Mouse (Mus musculus) heart, postnatal 14 days (tissue): ENCODE results near the gene Axdnd1. TPM values are rescaled to one million over a fixed set of nuclear protein-coding genes. Genes with fewer than 3 reads are reported as not detected.
"Not testable (repeated sequence)": the region's sequence is repeated elsewhere in the genome, so short reads cannot be mapped to it uniquely, and the experiment has no call there.

ENCODE experiments used
- DNase-seq, 2 experiments: peaks; one replicate each; pipeline ENCODE4 v3.0.0; 2021 to 2022
- intact Hi-C: fragments of 180-260 bp; cut with DNase I; formaldehyde crosslinking; loops from one replicate; pipeline ENCODE4 v1.15.1; 2025
- total RNA-seq, 2 experiments: library from RNA; stranded (reverse); gene quantifications; 2 replicates each; pipeline ENCODE4 v1.2.3; 2021

Gene Axdnd1
- total RNA-seq, 2 experiments from 2014 or later: 0.61 TPM; not detected in 1

DNA sequence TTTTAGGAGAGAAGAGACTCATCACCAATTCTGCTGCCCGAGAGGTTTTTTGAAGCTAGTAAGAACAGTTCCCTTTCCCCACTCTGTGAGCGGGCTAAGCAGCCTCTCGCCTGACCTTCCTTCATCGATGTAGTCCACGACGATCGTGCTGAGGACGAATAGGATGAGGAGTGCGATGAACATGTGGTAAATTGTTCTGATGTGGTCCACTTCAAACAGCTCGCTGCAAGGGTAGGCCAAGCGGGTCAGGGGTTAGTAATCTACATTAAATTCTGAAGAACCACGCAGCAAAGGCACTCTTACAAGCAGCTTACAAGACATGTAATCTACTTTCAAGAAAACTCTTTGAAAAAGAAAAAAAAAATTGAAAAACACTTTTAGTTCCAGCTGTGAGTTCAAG, 21.3 kb upstream of the Axdnd1 start:
- intact Hi-C loops: no loop called here
- DNase-seq: no peak

DNA sequence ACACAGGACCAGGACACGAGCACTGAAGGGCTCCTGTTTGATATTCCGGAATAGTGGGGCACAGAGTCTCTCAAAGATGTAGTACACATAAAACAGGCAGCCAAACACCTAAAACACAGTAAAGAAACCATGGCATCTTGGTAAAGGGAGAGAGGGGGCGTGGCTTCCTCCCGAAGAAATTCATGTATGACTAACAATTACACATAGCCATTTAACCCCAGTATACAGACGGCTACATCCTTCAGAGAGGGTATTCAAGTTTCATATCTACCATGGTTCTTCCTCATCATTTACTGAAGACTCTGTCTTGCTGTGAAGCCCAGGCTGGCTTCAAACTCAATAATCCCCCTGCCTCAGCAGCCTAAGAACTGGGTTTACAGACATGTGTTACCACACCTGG, 16.8 kb upstream of the Axdnd1 start:
- DNase-seq: no peak

DNA sequence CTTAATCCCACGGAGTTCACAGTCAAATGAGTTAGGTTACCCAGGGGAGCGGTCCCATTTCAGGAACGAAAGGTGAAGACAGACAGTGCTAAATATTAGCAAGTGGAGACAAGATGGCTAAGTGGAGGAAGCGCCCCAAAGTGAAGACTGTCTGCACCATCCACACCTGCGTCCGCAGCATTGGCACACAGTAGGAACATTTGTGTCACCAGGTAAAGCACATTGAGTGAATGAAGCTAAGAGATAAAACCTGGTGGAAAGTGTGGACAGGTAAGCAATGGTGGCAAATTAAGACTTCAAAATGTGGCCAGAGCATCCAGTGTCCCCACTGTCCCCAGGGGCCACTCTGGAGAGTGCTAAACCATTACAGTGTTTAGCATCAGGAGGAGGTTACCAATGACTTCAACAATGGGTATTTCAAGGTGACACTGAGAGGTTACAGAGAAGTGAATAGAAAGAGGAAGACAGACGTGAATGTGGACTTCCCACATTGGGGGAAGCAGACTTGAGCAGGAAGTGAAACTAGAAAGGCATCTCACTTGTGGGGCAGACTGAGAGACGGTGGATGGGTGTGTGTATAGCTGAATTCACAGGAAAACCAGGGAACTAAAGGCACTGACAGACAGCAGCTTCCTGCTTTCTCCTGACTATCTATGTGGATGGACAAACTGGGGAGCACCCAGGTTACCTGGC, 16.2 kb upstream of the Axdnd1 start:
- intact Hi-C loops: no loop called here
- no peak for DNase-seq

More for the DNA sequence above, 16.8 kb upstream of the Axdnd1 start:
- intact Hi-C loops: no loop called here

DNA sequence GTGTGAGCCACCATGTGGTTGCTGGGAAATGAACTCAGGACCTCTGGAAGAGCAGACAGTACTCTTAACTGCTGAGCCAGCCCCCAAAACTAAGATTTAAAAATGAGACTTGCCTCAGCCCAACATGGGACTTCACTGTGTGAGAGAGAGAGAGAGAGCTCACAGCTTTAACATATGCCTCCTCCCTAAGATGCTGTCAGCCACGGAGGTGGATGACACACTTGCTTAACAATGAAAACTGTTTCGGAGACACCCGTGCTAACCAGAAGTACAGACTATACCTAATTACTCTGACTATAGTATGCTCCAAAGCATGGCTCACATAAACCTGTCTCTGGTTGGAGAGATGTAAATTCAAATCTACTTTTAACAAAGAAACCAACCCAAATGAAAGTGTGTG, 12.5 kb upstream of the Axdnd1 start:
- no peak for DNase-seq
- intact Hi-C loops: no loop called here

DNA sequence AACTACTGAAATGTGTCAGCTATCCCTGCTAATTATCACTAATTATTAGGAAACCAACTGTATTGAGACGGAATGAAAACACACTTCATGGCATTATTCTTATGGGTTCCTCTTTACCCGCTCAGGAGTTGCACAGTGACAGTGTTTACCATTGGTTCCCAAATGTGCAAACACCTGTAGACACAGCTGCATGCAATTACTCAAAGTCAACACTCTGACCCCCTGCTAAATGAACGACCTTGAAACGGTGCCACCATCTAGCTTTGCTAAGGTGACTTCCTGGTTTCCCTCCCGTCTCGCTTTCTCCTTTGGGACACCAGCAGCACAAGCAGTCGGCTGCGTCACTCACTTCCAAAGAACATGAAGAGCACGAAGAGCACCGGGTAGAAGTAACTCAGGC, 11.5 kb upstream of the Axdnd1 start:
- DNase-seq: no peak
- intact Hi-C loops: no loop called here

DNA sequence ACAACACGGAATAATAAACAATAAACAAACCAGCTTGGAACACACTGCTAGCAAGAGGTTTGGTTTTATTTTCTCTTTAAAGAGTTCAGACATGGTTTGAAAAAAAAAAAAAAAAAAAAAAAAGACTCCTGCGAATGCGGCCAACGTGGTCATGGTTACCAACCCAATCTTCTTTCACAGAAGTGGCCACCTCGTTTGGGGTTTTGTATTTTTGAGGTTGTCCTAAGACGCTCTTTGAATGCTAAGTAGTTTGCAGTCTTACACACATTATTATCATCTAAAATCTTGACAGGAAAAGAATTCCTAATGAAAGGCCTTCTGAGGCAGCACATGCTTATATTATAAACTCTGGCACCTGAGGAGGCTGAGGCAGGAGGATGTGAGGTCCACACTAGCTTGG, 7.5 kb upstream of the Axdnd1 start:
- no peak for DNase-seq
- intact Hi-C loops: no loop called here

GRCm38 (mm10) chr1:156425746-156426145, 4.8 kb upstream of the Axdnd1 start:
- intact Hi-C loops: no loop called here
- DNase-seq: no peak

GRCm38 (mm10) chr1:156424054-156424453, 3.1 kb upstream of the Axdnd1 start:
- no peak for DNase-seq
- intact Hi-C loops: loop anchor here (5.0 kb wide), 1 partner anchor 48 kb away; the partner anchor contains the start of gene Soat1

- intact Hi-C loops: loop anchor here (5.0 kb wide), 1 partner anchor 49 kb away; the partner anchor contains the start of gene Soat1
- DNase-seq: no peak
These were observed 2.5 kb upstream of the Axdnd1 start for GRCm38 (mm10) chr1:156423493-156423892.

GRCm38 (mm10) chr1:156422856-156423255, 1.9 kb upstream of the Axdnd1 start:
- intact Hi-C loops: loop anchor here (5.0 kb wide), 1 partner anchor 49 kb away; the partner anchor contains the start of gene Soat1
- DNase-seq: no peak

- intact Hi-C loops: loop anchor here (2.0 kb wide), 2 partner anchors 123 to 215 kb away; no protein-coding TSS in a partner anchor
- DNase-seq: peak; percentile 25 to 53
These were observed 2.8 kb downstream of the Axdnd1 start for GRCm38 (mm10) chr1:156418170-156418569.

- intact Hi-C loops: no loop called here
- DNase-seq: no peak
These were observed 12.4 kb downstream of the Axdnd1 start for GRCm38 (mm10) chr1:156408521-156408920.

- DNase-seq: no peak
- intact Hi-C loops: no loop called here
These were observed 13.0 kb downstream of the Axdnd1 start for GRCm38 (mm10) chr1:156408004-156408403.

- intact Hi-C loops: no loop called here
- DNase-seq: no peak
These were observed 17.7 kb downstream of the Axdnd1 start for GRCm38 (mm10) chr1:156403251-156403650.

DNA sequence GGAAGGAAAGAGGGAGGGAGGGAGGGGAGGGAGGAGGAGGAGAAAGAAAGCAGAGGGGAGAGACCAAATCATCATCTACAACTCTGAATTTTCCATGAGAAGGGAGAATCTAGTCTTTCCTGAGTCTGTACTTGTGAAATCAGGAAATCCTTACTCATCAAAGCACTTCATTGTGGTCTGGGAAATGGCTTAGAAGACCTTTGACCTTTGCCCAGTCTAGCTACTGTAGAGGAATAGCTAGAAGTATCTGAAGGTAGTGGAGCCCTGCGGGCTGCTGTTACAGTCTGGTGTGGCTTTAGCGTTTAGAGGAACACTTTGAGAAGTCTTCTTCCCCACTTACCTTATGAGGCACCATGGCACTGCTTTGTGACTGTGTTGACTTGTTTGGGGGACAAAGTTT, 18.5 kb downstream of the Axdnd1 start:
- intact Hi-C loops: no loop called here
- no peak for DNase-seq

GRCm38 (mm10) chr1:156400159-156400558, 20.8 kb downstream of the Axdnd1 start:
- intact Hi-C loops: not testable (repeated sequence)

GRCm38 (mm10) chr1:156393148-156393547, 27.8 kb downstream of the Axdnd1 start:
- DNase-seq: no peak
- intact Hi-C loops: no loop called here

More at GRCm38 (mm10) chr1:156400159-156400558, 20.8 kb downstream of the Axdnd1 start:
- not testable (repeated sequence) for DNase-seq

DNA sequence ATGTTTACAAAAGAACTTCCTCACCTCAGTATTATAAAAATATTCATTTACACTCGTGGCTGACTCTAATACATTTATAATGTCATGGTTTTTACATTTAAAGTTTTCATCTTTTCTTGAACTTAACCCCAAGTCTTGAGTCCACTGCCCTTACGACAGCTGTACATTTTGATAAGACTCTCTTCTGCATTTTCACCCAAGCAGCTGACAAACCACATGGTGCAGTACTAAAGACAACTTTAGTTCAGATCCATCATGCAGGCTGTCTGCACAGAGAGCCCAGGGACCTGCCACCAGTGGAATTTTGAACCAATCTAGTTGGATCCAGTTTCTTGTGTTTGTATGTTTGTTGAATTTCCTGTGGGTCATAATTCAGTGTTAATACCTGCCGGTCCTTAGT, 34.1 kb downstream of the Axdnd1 start:
- no peak for DNase-seq
- intact Hi-C loops: no loop called here

DNA sequence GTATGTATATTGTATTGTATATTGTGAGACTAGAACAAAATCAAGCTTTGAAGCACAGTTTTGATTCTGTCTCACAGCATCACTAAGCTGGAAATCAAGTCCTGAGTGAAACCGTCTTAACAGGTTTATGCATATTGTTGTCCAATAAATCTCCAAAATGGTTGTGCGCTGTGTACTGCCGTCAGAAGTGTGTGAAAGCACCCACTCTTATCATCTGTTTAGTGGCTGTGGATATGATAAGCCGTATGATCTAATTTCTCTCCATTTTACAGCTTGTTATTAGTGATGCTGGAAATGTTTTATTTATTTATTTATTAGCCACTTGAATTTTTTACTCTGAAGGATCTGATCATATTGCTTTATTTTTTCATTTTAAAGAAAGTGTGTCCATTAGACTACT, 34.7 kb downstream of the Axdnd1 start:
- intact Hi-C loops: no loop called here
- no peak for DNase-seq

- intact Hi-C loops: no loop called here
- no peak for DNase-seq
These were observed 39.7 kb downstream of the Axdnd1 start for GRCm38 (mm10) chr1:156381217-156381616.

DNA sequence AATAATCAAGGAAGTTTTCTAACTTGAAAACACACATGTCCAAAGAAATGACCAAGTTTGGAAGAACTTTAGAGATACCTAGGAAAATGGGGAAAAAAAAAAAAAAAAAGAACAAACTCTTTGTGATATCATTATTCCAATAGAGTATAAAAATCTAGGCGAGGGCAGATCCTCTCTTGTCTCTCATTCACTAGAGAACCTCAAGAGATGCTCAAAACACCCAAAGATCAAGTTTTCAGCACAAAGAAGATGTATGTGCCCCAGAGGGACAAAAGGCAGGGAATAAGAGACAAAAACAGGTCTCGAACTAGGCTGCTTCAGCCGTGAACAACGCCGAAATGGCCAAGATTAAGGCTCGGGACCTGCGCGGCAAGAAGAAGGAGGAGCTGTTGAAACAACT, 55.2 kb downstream of the Axdnd1 start, which contains the start of gene Gm2000:
TSS of gene Gm2000 (plus strand) at position 301 of the 400 bp plus-strand sequence.
- intact Hi-C loops: no loop called here
- no peak for DNase-seq

DNA sequence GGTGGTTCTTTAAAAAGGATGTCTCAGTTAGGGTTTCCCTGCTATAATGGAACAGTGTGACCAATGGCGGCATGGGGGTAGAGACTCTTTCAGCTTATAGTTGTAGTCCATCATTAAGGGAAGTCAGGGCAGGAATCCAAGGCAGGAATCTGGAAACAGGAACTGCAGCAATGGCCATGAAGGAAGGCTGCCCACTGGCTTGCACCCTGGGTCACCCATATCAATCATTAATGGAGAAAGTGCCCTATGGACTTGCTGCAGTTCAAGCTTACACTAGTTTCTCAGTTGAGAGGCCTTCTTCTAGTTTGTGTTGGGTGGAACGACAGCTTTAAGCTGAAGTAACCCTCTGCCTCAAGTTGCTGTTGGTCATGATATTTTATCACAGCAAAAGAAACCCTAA, 68.5 kb downstream of the Axdnd1 start:
- DNase-seq: no peak
- intact Hi-C loops: no loop called here
